28 mouse cellular contexts compared by ENCODE assay signal in the genomic region with DNA sequence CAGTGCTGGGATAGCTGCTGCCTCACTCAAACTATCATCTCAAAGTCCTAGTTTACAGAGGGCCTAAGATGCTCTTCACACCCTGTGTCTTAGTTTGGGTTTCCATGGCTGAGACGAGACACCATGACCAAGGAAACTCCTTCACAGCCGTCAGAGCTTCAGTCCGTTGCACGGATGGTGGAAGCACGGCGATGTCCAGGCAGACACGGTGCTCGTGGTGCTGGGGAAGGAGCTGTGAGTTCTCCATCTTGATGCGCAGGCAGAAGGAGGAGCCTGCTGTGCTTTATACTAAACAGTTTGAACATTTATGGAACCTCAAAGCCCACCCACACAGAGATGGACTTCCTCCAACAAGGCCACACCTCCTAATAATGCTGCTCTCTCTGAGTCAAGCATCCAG. TPM values are rescaled to one million over a fixed set of nuclear protein-coding genes. Genes with fewer than 3 reads are reported as not detected.
"Had no signal": no experiment of that assay in that cellular context is flagged by ENCODE, and none has a peak within 500 bp of the region (broad histone marks: within the 10 kb centered on the region; RNA-seq: fewer than 3 reads in every experiment).

No protein-coding gene starts in this region.

- DNase-seq: gastrocnemius, postnatal 10 days; gastrocnemius, postnatal 36 days; heart, adult 18-20 months; heart, postnatal 10 days; heart, postnatal 36 days; kidney, adult 18-20 months; kidney, adult 8-10 months; kidney, postnatal 10 days; kidney, postnatal 25 days; kidney, postnatal 4 days; liver; liver, embryonic 13.5 days had no signal

- H3K4me3 ChIP-seq: heart, embryonic 10.5 days; heart, embryonic 12.5 days; hindbrain, embryonic 12.5 days; intestine, embryonic 15.5 days; left cerebral cortex, adult 2 months; limb, embryonic 10.5 days; limb, embryonic 12.5 days; liver, embryonic 13.5 days; liver, embryonic 15.5 days had no signal

- H3K27ac ChIP-seq: heart, embryonic 10.5 days; hindbrain, embryonic 12.5 days; hindbrain, embryonic 14.5 days; intestine, embryonic 15.5 days; left cerebral cortex, adult 2 months; limb, embryonic 10.5 days; limb, embryonic 12.5 days; liver, embryonic 13.5 days; liver, embryonic 15.5 days had no signal

RNA-seq across cellular contexts. Expression of a gene that starts 30.1 kb away (rescaled TPM):
- total RNA-seq: gastrocnemius, adult 18-20 months; gastrocnemius, postnatal 10 days; gastrocnemius, postnatal 36 days had no signal

RNA-seq across cellular contexts. Expression of a gene that starts 58.5 kb away (rescaled TPM):
- total RNA-seq: gastrocnemius, adult 18-20 months; gastrocnemius, postnatal 10 days; gastrocnemius, postnatal 36 days; heart, adult 18-20 months; heart, adult 8-10 months; heart, postnatal 10 days; heart, postnatal 36 days; hematopoietic stem cell, adult 5-6 weeks; layer of hippocampus, adult 8-10 months; layer of hippocampus, postnatal 10 days; layer of hippocampus, postnatal 25 days; left cerebral cortex, adult 2 months; left cerebral cortex, postnatal 14 days had no signal
